Mouse (Mus musculus): ENCODE data around the gene Lipo1.
"Not testable (repeated sequence)": the region's sequence is repeated elsewhere in the genome, so short reads cannot be mapped to it uniquely, and the experiment has no call there.

- not testable (repeated sequence) for TF ChIP-seq GATA1 (IDR thresholded peaks at IDR 0.05; ENCODE audit: borderline replicate concordance, low read length); CTCF (IDR thresholded peaks at IDR 0.05; ENCODE audit: low read depth, low read length)
Observed at GRCm38 (mm10) chr19:33787359-33787758, at the start of gene Lipo1.
